Mouse (Mus musculus): ENCODE measurements around the gene Ap1ar.

- no peak for TF ChIP-seq POLR2A (IDR thresholded peaks at IDR 0.05; ENCODE audit: extremely low read depth, insufficient read depth, low read length)
- no peak for TF ChIP-seq CTCF (IDR thresholded peaks at IDR 0.05; ENCODE audit: low read depth, low read length)
Measured at GRCm38 (mm10) chr3:127762403-127762802, 74.9 kb downstream of the Ap1ar start.
